Mouse (Mus musculus) lung, adult 2 months (tissue): ENCODE results near the gene Gtf2e1.

Experiments used
- CTCF ChIP-seq: fragments of 200-500 bp; IDR thresholded peaks from 2 replicates; pipeline ENCODE4 v1.5.1; 2011; ENCODE audit warnings: mild to moderate bottlenecking, low read length, control low read depth; ENCODE audit not compliant: insufficient read depth
- POLR2A ChIP-seq: fragments of 200-500 bp; IDR thresholded peaks from 2 replicates; pipeline ENCODE4 v1.6.1; 2011; ENCODE audit warnings: low read depth, mild to moderate bottlenecking, control low read depth, low read length, borderline replicate concordance; ENCODE audit errors: extremely low read depth

DNA sequence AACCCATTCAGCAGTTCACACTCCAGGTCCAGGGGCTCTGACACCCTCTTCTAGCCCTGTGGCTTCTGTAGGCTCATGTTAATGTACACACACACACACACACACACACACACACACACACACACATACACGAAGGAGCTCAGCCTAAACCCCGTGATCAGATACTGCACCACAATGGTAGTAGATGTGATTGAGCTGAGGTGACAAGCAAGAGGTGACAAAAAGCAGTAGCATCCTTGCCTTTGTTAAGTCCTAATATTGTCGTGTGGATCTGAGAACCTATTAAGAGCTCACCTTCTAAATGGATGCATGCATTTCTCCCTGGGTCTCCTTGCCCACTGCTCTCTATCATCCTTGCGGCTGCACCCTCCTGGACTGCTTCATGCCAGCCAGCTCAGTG is 41.1 kb upstream of the Gtf2e1 start:
- TF ChIP-seq CTCF (no peak), POLR2A (no peak)
